Mouse (Mus musculus) adrenal gland, postnatal 25 days (tissue): ENCODE data around the gene Gm128. TPM values are rescaled to one million over a fixed set of nuclear protein-coding genes. Genes with fewer than 3 reads are reported as not detected.

ENCODE experiments used
- DNase-seq: peaks from one replicate; pipeline ENCODE4 v3.0.0; 2021; ENCODE audit warnings: mixed read lengths
- total RNA-seq: library from RNA; stranded (reverse); gene quantifications from 2 replicates; pipeline ENCODE4 v1.2.3, GENCODE M21; 2021

The Gm128 gene
- total RNA-seq, 1 experiment from 2014 or later = 0.24 TPM

- DNase-seq = no peak
These were observed 46.7 kb downstream of the Gm128 start for GRCm38 (mm10) chr3:95194721-95195135.

Other genes with a start within 250 kb of the Gm128 start
- 25.6 and 44.9 TPM in 2 replicates for gene Zfp687, start 226.2 kb downstream of the Gm128 start, total RNA-seq
- 261 and 282 TPM in 2 replicates for gene Psmd4, start 199.0 kb downstream of the Gm128 start, total RNA-seq
- gene Pip5k1a, start 134.7 kb downstream of the Gm128 start, total RNA-seq = 39.5 and 43.1 TPM in 2 replicates
- 68.4 and 72.5 TPM in 2 replicates for gene Vps72, start 130.6 kb downstream of the Gm128 start, total RNA-seq
- gene Tmod4, start 117.1 kb downstream of the Gm128 start, total RNA-seq = 1.0 and 1.1 TPM in 2 replicates
- gene Scnm1, start 107.6 kb downstream of the Gm128 start, total RNA-seq = 35.1 and 40.6 TPM in 2 replicates
- gene Lysmd1, start 107.5 kb downstream of the Gm128 start, total RNA-seq = 13.8 and 14.8 TPM in 2 replicates
- 1.1 TPM in 1 of 2 replicates, not detected in the other for gene Tnfaip8l2, start 99.2 kb downstream of the Gm128 start, total RNA-seq
- gene Sema6c, start 81.1 kb downstream of the Gm128 start, total RNA-seq = 3.9 and 5.0 TPM in 2 replicates
- 25.8 and 33.1 TPM in 2 replicates for gene Gabpb2, start 23.7 kb downstream of the Gm128 start, total RNA-seq
- 94.6 and 101 TPM in 2 replicates for gene Cdc42se1, start 12.9 kb downstream of the Gm128 start, total RNA-seq
- gene Mllt11, start 9.4 kb downstream of the Gm128 start, total RNA-seq = 7.6 and 8.9 TPM in 2 replicates
- 0.24 TPM in 1 of 2 replicates, not detected in the other for gene Bnipl, start 9.6 kb upstream of the Gm128 start, total RNA-seq
- gene Mindy1, start 39.7 kb upstream of the Gm128 start, total RNA-seq = 164 and 181 TPM in 2 replicates
- gene Prune1, start 40.5 kb upstream of the Gm128 start, total RNA-seq = 27.9 and 38.2 TPM in 2 replicates
- gene Anxa9, start 65.6 kb upstream of the Gm128 start, total RNA-seq = 1.2 and 1.3 TPM in 2 replicates
- gene Cers2, start 73.2 kb upstream of the Gm128 start, total RNA-seq = 253 and 254 TPM in 2 replicates
- 33.8 and 35.0 TPM in 2 replicates for gene Setdb1, start 115.6 kb upstream of the Gm128 start, total RNA-seq
- not detected in 2 replicates for gene 4930558C23Rik, start 161.2 kb upstream of the Gm128 start, total RNA-seq
- gene Arnt, start 192.8 kb upstream of the Gm128 start, total RNA-seq = 68.2 and 87.6 TPM in 2 replicates